Mouse (Mus musculus): ENCODE data around the gene Mdfic.
A peak's percentile ranks its signal among the peaks of the same experiment; 100 is the strongest.

Gene Mdfic

DNA sequence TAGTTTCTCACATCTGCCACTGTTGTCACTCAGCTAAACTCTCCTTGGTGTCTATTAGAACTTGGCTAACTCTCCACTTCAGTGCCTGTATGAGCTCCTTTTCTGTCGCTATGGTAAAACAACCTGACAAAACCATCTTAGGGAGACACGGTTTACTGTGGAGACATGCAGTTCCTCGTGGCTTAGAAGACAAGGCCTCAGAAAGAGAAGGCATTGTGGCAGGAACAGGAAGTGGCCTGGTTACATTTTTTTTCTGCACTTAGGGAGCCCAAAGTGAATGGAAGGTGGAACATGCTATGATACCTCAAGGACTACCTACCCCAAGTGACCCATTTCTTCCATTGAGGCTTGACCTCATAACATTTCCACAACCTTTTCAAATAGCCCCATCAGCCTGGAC is 18.7 kb downstream of the Mdfic start:
- no peak for DNase-seq (ENCODE audit: low read depth, low spot score)

DNA sequence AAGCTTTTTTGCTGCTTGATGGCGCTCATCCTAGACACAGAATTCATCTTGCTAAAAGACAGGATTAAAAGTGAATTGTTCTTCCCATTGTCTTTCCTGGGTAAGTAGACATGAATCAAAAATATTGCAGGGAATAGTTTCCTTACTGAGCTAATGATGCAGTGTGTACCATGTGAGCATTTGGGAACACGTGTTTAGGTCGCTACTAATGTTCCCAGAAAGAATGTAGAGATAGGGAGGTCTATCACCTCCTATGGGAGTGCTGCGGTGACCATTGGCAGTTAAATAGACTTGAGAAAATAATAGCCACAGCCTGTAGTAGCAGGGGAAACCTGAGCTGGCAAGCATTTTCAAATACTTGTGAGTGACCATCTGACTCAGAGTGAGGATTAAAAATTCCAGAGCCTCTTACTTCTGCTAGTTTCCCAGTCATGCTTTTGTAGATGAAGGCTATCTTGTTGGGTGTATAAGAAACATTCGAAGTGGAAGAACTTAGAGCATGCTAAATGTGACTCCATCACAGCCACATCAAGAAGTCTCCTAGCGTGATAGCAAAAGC is 22.2 kb downstream of the Mdfic start:
- no peak for DNase-seq (ENCODE audit: low read depth, low spot score)

DNA sequence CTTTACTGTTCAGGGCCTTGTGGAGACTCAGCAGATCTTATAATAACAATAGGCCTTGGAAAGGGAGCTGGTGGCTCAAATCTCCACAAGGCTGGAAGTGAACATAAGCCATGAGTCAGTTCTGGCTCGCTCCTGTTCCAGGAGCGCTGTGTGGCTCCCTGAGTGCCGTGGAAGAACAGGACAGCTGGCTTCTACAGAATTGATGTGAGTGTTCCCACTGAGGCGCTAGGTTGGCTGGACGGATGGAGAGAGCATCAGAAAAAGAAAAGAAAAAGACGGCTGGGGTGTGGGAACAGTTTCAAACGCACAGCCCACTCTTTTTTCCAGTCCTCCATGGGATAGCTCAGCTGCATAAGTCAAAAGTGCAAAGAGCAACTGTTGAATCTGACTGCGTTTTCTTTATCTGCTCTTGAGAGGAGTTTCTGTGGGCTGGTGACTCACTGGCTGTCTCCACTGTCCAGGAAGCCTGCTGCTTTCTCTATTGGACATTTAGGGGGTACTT is 22.9 kb downstream of the Mdfic start:
- DNase-seq (ENCODE audit: low read depth, low spot score): no peak

DNA sequence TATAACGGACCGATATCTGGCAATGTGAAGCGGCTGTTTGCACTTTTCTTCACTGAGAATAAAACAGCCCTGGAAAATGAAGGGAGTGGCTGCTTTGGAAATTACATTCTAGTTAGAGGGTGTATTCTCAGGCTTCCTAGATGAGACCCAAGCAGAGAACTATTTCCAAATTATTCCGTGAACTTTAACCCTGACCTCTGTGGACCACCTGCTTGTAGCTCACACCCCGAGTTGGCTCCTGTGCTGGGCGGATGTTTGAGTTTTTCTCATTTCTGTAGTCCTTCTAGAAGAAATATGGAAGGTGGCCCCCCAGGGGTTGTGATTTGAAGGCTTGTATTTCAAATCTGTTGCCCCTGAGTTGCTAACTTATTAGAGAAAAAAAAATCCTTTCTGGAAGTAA is 23.3 kb downstream of the Mdfic start:
- no peak for DNase-seq (ENCODE audit: low read depth, low spot score)

DNA sequence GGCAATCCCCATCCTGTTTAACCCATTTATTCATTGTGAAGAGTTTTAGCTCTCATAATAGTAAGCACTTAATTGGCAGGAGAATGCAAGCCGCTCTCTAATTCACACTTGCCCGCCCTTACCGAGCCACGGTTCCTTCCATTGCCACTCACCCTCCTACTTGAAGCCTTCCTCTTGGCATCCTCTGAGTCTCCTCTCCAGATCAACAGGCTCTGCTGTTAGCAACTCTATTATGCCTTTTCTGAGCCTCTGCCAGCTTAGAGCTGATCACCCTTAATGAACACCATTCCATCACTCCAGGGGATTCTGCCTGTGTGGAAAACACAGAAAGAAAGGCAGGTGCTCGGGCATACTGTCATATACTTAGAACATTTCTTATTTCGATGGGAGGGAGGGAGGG is 24.9 kb downstream of the Mdfic start:
- DNase-seq (ENCODE audit: low read depth, low spot score): no peak

DNA sequence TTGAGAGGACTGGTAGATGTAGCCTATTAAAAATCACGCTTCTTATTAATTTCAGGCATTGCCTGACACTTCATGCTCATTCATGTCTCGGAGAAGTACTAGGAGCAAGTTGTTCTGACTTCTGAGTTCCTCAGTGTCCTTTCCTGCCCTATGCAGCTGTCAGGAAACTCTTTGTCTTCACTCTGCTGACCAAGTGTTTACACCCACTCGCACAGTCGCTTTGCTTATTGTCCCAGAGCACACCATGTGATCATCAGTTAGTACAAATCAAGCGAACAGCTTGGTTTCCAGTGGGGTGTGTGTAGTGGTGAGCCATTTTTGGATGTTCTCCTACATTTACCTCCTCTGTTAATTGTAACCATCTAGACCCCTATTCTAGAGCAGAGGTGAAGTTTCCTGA is 25.4 kb downstream of the Mdfic start:
- no peak for DNase-seq (ENCODE audit: low read depth, low spot score)

DNA sequence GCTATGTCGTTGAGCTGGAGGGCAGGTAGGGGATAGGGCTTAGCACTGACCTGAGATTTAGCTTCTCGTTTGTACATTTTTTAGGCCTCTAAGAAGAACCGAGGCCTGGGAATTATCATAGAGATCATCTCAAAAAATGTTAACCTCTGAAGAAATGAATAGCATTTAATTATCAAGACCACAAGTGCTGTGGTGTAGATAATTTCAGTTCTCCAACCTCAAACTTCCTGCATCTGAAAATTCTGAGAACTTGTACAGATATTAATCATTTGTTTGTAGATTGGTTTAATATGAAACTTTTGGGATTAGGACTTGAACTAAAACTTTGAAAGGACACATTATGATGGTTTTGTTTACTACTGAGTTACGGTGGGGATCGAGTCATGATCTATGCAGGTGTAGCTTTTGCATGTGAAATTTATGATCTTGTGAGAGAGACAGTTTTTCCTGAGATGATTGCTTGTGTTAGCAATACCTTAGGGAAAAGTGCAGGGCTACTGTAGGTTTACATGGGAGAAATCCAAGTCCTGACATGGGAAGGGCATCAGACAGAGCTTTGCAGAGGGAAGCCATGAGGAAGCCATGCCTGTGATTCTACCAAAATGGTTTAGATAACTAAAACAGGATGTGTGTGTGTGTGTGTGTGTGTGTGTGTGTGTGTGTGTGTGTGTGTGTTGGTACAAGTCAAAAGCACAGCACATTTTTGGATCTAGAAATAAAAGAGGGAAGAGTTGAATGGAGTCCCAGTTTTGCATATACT is 27.1 kb downstream of the Mdfic start:
- DNase-seq (ENCODE audit: low read depth, low spot score): no peak

GRCm38 (mm10) chr6:15748236-15748635 is 27.8 kb downstream of the Mdfic start:
- no peak for DNase-seq (ENCODE audit: low read depth, low spot score)

DNA sequence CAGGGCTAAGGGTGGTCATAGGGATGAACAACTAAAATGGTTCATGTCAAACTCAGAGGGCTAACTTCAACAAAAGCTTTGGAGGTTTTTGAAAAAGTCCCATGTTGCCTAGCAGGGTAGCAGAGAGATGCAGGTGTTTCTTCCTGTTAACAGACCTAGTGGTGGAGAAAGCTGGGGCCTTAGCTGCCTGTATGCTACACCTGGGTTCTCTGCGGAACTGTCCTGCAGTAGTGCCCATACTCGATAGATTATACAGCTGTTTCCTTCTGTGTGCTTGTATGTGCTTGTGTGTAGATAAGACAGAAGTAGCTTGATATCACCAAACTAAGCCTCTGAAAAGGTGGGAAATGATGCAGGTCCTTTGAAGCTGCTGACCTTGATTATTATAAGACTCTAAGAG is 28.5 kb downstream of the Mdfic start:
- no peak for DNase-seq (ENCODE audit: low read depth, low spot score)

GRCm38 (mm10) chr6:15750101-15750500 is 29.6 kb downstream of the Mdfic start:
- no peak for DNase-seq (ENCODE audit: low read depth, low spot score)

DNA sequence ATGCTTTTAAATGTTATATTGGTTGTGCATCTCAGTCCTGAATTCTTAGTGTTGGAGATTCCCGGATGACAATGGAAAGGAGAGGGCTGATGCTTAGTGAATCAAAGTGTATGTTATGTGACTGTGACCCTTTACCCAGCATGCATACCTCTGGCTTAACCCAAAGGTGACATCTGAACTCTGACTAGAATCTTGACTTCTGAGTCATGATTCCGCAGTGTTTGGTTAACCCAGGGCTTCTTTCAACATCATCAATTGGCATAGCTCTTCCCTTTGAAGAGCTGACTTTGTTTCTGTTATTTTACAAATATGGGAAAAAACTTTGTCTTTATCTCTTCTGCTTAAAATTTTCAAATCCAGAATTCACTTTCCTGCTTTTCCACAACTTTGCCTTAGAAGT is 30.9 kb downstream of the Mdfic start:
- DNase-seq (ENCODE audit: low read depth, low spot score): no peak

DNA sequence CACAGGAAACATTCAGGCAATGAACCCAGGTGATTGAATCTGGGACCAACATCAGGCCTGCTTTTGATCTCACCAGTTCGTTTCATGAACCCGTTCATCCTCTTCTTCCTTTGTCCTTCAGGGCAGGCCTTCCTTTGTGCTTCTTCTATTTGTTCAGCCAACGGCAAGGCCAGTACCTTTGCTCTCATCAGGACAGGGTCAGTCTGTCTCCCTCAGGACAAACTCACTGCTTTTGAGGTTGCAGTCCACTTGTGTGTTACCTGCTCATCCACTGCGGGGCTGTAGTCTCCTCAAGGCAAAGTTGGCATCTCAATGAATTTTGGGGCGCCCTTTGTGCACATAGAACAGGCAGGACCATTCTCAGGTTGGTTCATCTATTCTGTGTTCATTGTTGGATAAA is 31.7 kb downstream of the Mdfic start:
- no peak for DNase-seq (ENCODE audit: low read depth, low spot score)

DNA sequence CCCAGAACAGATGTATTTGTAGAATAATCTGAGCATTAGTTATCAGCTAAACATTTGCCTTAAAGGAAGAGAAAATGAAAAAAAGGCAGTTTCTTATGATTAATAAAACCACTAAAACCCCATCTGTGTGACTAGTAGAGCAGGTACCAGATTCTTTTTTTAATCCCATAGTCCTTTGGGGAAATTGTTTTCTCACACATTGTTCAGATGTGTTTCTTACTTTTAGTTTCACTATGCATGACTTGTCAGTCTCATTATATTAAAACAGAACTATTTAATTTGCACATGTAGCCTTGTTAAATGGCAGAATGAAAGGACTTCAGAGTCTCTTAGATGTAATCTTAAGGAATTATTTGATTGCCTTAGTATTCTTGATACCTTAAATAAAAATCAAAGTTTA is 32.7 kb downstream of the Mdfic start:
- DNase-seq (ENCODE audit: low read depth, low spot score): no peak

DNA sequence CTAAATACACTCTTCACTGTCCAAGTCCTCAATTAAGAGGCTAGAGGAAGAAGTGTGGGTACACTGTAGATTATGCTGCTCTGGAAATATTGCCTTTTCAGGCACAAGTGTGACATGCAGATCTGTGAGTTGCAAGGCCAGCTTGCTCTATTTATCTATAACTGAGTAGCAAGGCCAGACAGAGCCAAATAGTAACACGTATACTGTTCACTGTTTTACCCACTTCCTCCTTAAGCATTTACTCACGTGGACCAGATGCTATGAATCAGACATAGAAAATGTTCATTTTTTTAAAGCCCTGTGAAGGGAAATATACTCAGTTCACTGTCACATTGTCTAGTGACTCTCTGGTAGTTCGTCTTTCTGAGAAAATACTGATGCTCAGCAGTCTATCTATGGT is 37.9 kb downstream of the Mdfic start:
- no peak for DNase-seq (ENCODE audit: low read depth, low spot score)

- DNase-seq (ENCODE audit: low read depth, low spot score): no peak
Observed at GRCm38 (mm10) chr6:15760750-15761149, 40.3 kb downstream of the Mdfic start.

DNA sequence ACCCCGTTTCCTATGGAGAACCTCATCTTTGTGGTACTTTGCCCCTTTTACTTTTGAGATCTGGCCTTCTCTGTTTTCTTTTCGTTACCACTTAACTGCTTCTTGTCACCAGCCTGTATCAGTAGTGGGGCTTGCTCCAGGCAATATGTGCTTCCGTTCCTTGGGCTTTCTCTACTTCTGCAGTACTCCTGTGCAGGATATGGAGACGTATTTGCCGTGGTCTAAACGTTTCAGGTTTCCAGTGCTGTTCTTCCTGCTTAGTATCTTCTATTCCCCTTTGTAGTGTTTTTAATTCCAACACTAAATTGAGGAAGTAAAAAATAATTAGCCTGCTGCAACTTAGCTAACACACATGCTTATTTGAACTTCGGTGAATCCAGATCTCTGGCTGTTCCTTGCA is 43.6 kb downstream of the Mdfic start:
- DNase-seq (ENCODE audit: low read depth, low spot score): no peak

DNA sequence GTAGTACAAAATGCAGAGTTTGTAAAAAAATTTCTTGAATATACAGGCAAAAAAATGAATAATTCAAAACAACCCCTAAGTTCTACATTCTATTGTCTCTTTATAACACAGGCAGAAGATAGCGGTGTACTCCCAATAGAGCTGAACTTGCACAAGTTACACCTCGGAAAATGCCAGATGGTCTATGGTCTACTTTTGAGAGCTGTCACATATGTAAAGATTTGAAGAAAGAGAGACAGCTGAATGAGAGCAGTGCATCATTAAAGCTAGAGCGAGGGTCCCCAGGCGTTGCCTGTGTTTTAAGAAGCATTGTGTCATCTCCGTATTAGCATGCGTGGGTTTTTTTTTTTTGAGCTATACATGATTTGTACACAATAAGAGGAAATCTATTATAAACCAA is 47.0 kb downstream of the Mdfic start:
- no peak for DNase-seq (ENCODE audit: low read depth, low spot score)

GRCm38 (mm10) chr6:15770128-15770527 is 49.7 kb downstream of the Mdfic start:
- no peak for DNase-seq (ENCODE audit: low read depth, low spot score)

DNA sequence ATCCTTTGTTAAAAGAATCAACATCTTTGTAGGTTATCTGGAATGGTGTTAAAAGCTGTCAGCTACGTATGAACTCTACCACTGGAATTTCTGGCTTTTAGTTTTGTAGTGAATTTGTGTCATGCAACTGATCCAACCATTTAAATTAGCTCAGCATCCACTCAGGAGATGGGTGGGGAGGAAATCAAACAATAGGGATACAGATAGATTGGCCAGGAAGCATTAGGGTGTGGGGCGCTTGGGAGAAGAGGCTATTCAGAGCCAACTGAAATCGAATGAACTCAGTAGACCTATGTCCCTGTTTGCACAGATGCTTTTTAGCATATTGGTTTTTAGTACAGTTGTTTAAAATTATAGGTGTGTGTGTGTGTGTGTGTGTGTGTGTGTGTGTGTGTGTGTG is 56.6 kb downstream of the Mdfic start:
- DNase-seq (ENCODE audit: low read depth, low spot score): no peak

DNA sequence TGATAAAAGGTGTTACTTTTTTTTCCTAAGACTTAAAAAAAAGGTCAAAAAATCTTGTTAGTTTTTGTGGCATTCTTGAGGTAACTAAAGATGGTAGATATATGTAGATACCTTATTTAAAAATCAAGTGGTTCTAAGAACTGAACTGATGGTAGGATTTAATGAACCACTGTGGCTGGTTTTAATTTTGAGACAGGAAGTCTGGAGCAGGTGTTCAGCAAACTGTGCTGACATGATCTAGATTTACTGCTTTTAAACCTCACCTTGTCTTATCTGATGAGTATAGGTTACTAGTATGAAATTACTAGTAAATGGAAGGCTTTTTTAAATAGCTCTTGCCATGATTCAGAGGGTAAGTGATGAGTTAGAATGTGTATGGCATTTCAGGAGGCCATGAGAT is 59.7 kb downstream of the Mdfic start:
- DNase-seq (ENCODE audit: low read depth, low spot score): no peak

- no peak for DNase-seq (ENCODE audit: low read depth, low spot score)
Observed at GRCm38 (mm10) chr6:15780688-15781087, 60.2 kb downstream of the Mdfic start.

DNA sequence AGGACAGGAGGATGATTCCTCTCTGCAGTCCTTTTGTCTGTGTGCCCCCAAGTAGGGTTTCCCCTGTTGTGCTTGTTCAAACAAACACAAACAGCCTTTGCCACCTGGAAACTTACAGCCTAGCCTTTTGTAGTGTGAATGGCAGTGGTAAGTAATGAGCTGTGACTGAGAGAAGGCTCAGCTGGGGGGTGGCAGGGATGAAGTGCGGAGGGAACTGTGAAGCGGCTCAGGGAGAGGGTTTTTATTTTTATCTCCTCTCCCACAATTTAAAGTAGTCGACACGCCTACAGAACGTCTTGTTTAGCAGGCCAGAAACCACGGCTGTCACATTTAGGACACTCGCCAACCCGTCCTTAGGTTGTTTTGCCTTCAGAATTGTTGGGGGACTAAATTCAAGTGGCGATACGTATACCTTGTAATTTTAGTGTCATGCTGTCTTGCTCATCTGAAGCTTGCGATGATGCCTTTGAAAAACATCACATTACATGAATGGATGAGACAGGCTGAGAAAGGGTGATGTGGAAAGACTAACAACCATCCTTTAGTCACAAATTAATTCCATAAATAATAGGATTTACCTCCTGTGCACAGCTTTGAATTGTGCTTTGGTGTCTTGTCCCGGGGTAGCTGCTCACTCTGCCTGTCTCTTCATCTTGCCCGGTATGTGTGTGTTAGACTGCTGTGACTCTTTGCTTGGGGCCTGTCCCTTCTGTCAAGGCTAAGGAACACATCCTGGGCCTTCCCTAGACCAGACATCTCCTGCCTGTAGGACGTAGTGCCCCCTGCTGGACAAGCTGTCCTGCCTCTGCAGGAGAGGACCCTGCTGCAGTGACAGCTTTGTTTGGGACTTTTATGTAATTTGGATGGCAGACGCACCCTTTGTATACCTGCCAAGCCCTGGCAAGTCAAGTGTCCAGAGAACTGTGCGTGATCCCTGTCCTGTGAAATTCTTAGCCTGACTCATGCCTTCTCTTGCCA is 69.4 kb downstream of the Mdfic start:
- peak; percentile 67 for DNase-seq (ENCODE audit: low read depth, low spot score)

Data from mesoderm, embryonic 11.5 days (tissue).